In the genomic region with DNA sequence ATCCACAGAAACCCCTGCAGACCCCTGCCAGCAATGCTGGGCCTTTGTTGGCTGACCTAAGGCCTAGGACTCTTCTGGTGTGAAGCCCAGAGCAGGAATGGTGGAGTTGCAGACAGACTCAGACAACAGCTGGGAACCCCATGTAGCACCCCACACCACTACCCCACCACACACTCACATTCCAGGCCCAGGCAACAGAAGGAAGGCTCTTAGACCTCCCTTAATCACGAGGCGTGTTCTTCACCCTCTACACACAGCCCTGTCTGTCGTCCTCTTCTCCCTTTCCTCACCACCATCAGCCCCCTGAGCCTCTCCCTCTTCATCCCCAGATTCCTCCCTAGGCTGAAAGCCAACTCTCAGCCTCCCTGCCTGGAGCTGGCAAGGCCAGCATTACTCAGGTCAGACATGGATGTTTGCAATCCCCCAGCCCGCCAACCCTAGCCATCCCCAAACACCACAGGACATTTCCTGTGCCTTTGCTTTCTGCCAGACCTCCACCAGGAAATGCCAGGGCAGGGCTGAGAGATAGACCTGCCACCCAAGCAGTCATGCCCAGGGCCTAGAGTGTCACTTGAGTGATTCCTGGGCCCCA, we compare ENCODE assay signal across 11 mouse cellular contexts. TPM values are rescaled to one million over a fixed set of nuclear protein-coding genes. Genes with fewer than 3 reads are reported as not detected.
DNase-seq lines count a peak whose midpoint lies in the region; ATAC-seq and TF ChIP-seq lines count a peak whose summit lies in the region.
"Had no signal": no experiment of that assay in that cellular context is flagged by ENCODE, and none has a peak within 500 bp of the region (broad histone marks: within the 10 kb centered on the region; RNA-seq: fewer than 3 reads in every experiment).

No protein-coding gene starts in this region.

- H3K27me3 ChIP-seq in kidney, postnatal 0 days (ENCODE audit: insufficient read depth, low read length): 0 out of 2 replicates have a peak, but pooled peaks cover 4% of the 10 kb centered on the region
- peaks cover 43% of the 10 kb centered on the region for H3K27me3 ChIP-seq in embryonic facial prominence, embryonic 10.5 days (replicated peaks; ENCODE audit: low read depth, poor library complexity, severe bottlenecking)
- H3K27me3 ChIP-seq in heart, embryonic 11.5 days (ENCODE audit: control insufficient read depth, insufficient read depth, low read length): peaks cover 29% of the 10 kb centered on the region
- H3K27me3 ChIP-seq in limb, embryonic 15.5 days: peaks cover 30% of the 10 kb centered on the region
- H3K27me3 ChIP-seq in forebrain, embryonic 12.5 days: peaks cover 39% of the 10 kb centered on the region

- no peak overlapping the region for H3K9ac ChIP-seq in kidney, postnatal 0 days (ENCODE audit: low read depth, low read length)
- H3K9ac ChIP-seq in heart, embryonic 11.5 days (ENCODE audit: low read depth, low read length): 0 out of 2 replicates have a peak overlapping the region, but pooled peaks have one; percentile 10
- H3K9ac ChIP-seq in limb, embryonic 15.5 days: 0 out of 2 replicates have a peak overlapping the region, but pooled peaks have one; percentile 0
- H3K9ac ChIP-seq in forebrain, embryonic 12.5 days: no peak overlapping the region

- WGBS in kidney, postnatal 0 days: 53% methylated on average over 4 of the region's 4 CpGs
- WGBS in embryonic facial prominence, embryonic 10.5 days: 73% methylated on average over 4 of the region's 4 CpGs
- WGBS in heart, embryonic 11.5 days (ENCODE audit: insufficient replicate concordance): 42% methylated on average over 4 of the region's 4 CpGs
- 59% methylated on average over 4 of the region's 4 CpGs for whole genome bisulfite sequencing in limb, embryonic 15.5 days
- 89% methylated on average over 4 of the region's 4 CpGs for WGBS in forebrain, embryonic 12.5 days

- no peak for ATAC-seq in kidney, postnatal 0 days (replicated peaks; ENCODE audit: low FRiP score, low read depth)
- ATAC-seq in heart, embryonic 11.5 days (replicated peaks; ENCODE audit: insufficient number of reproducible peaks, low FRiP score, low TSS enrichment): no peak
- no peak for ATAC-seq in limb, embryonic 15.5 days (ENCODE audit: insufficient number of reproducible peaks, low FRiP score, low TSS enrichment, low read depth)
- no peak for ATAC-seq in erythroid progenitor cell, adult 5-6 weeks (replicated peaks; ENCODE audit: low FRiP score, poor library complexity, severe bottlenecking)
- ATAC-seq in forebrain, embryonic 12.5 days (ENCODE audit: low FRiP score): no peak

- H3K4me2 ChIP-seq in kidney, postnatal 0 days (ENCODE audit: low read length): no peak overlapping the region
- H3K4me2 ChIP-seq in heart, embryonic 11.5 days: no peak overlapping the region
- no peak overlapping the region for H3K4me2 ChIP-seq in limb, embryonic 15.5 days
- no peak overlapping the region for H3K4me2 ChIP-seq in forebrain, embryonic 12.5 days

- H3K4me1 ChIP-seq in kidney, postnatal 0 days (replicated peaks; ENCODE audit: insufficient read depth, low read length): peaks cover 20% of the 10 kb centered on the region
- H3K4me1 ChIP-seq in embryonic facial prominence, embryonic 10.5 days: peaks cover 50% of the 10 kb centered on the region
- H3K4me1 ChIP-seq in heart, embryonic 11.5 days (ENCODE audit: control insufficient read depth, insufficient read depth, low read length): peaks cover 39% of the 10 kb centered on the region
- peaks cover 68% of the 10 kb centered on the region for H3K4me1 ChIP-seq in limb, embryonic 15.5 days
- H3K4me1 ChIP-seq in forebrain, embryonic 12.5 days: peaks cover 12% of the 10 kb centered on the region

- H3K36me3 ChIP-seq in kidney, postnatal 0 days (ENCODE audit: insufficient read depth, low read length): peaks cover 25% of the 10 kb centered on the region; the same call in 1 of the 2 replicates
- peaks cover 74% of the 10 kb centered on the region for H3K36me3 ChIP-seq in embryonic facial prominence, embryonic 10.5 days (replicated peaks)
- H3K36me3 ChIP-seq in heart, embryonic 11.5 days (ENCODE audit: control insufficient read depth, insufficient read depth, low read length): peaks cover 14% of the 10 kb centered on the region
- H3K36me3 ChIP-seq in limb, embryonic 15.5 days: peaks cover 64% of the 10 kb centered on the region
- H3K36me3 ChIP-seq in forebrain, embryonic 12.5 days (replicated peaks): peaks cover 53% of the 10 kb centered on the region

- DNase-seq in kidney, postnatal 0 days (ENCODE audit: low spot score): no peak
- DNase-seq in kidney, adult 11 months: no peak
- no peak for DNase-seq in embryonic facial prominence, embryonic 10.5 days (ENCODE audit: low spot score)
- DNase-seq: kidney, adult 18-20 months; right cerebral cortex, postnatal 25 days; thymus, postnatal 14 days had no signal

- H3K9me3 ChIP-seq in kidney, postnatal 0 days (replicated peaks; ENCODE audit: low read length): no peaks in the 10 kb centered on the region
- H3K9me3 ChIP-seq in embryonic facial prominence, embryonic 10.5 days: no peaks in the 10 kb centered on the region
- H3K9me3 ChIP-seq in heart, embryonic 11.5 days (replicated peaks; ENCODE audit: control insufficient read depth, low read length): no peaks in the 10 kb centered on the region
- no peaks in the 10 kb centered on the region for H3K9me3 ChIP-seq in limb, embryonic 15.5 days
- no peaks in the 10 kb centered on the region for H3K9me3 ChIP-seq in forebrain, embryonic 12.5 days

- H3K27ac ChIP-seq in kidney, postnatal 0 days: peak overlapping the region; percentile 66
- 0 out of 2 replicates have a peak overlapping the region, but pooled peaks have one; percentile 21 for H3K27ac ChIP-seq in embryonic facial prominence, embryonic 10.5 days (replicated peaks)
- H3K27ac ChIP-seq in heart, embryonic 11.5 days (ENCODE audit: low read depth, low read length): peak overlapping the region; percentile 15; the same call in 1 of the 2 replicates
- peak overlapping the region; percentile 33 for H3K27ac ChIP-seq in limb, embryonic 15.5 days
- no peak overlapping the region for H3K27ac ChIP-seq in forebrain, embryonic 12.5 days
- H3K27ac ChIP-seq: macrophage had no signal

- no peak overlapping the region for H3K4me3 ChIP-seq in kidney, postnatal 0 days (replicated peaks; ENCODE audit: low read depth, low read length)
- H3K4me3 ChIP-seq in embryonic facial prominence, embryonic 10.5 days: no peak overlapping the region
- H3K4me3 ChIP-seq in heart, embryonic 11.5 days (ENCODE audit: low read depth, low read length): no peak overlapping the region
- H3K4me3 ChIP-seq in limb, embryonic 15.5 days: no peak overlapping the region
- no peak overlapping the region for H3K4me3 ChIP-seq in forebrain, embryonic 12.5 days (replicated peaks)

- TF ChIP-seq CTCF in kidney, postnatal 0 days (IDR thresholded peaks at IDR 0.05; ENCODE audit: low read depth): no peak

RNA-seq across cellular contexts. Expression of gene Hic1, which starts 7.8 kb away (rescaled TPM):
- polyA plus RNA-seq in kidney, postnatal 0 days (2015; fragmentation: Nextera tagmentation; extraction: Ambion mirVana): 18.5 and 26.9 TPM in 2 replicates
- 0.23 and 1.3 TPM in 2 replicates for polyA plus RNA-seq in embryonic facial prominence, embryonic 10.5 days (2016; fragmentation: Nextera tagmentation; extraction: Ambion mirVana)
- polyA plus RNA-seq in heart, embryonic 11.5 days (2014; fragmentation: Nextera tagmentation; extraction: Ambion mirVana): 2.5 and 3.0 TPM in 2 replicates
- 17.2 and 21.2 TPM in 2 replicates for polyA plus RNA-seq in limb, embryonic 15.5 days (2015; fragmentation: Nextera tagmentation; extraction: Ambion mirVana)
- total RNA-seq in erythroid progenitor cell, adult 5-6 weeks (2015; ENCODE audit: low replicate concordance): not detected in 2 replicates
- not detected in 2 replicates for total RNA-seq in erythroid progenitor cell, adult 5-6 weeks (2017; ENCODE audit: low replicate concordance)
- polyA plus RNA-seq in forebrain, embryonic 12.5 days (2016; fragmentation: Nextera tagmentation; extraction: Ambion mirVana): 3.2 and 4.4 TPM in 2 replicates
- polyA plus RNA-seq: macrophage had no signal

RNA-seq across cellular contexts. Expression of gene Ovca2, which starts 17.1 kb away (rescaled TPM):
- polyA plus RNA-seq in kidney, postnatal 0 days (2015; fragmentation: Nextera tagmentation; extraction: Ambion mirVana): 26.6 and 28.3 TPM in 2 replicates
- 35.4 and 36.7 TPM in 2 replicates for polyA plus RNA-seq in embryonic facial prominence, embryonic 10.5 days (2016; fragmentation: Nextera tagmentation; extraction: Ambion mirVana)
- 23.4 and 24.6 TPM in 2 replicates for polyA plus RNA-seq in heart, embryonic 11.5 days (2014; fragmentation: Nextera tagmentation; extraction: Ambion mirVana)
- 22.5 and 23.3 TPM in 2 replicates for polyA plus RNA-seq in limb, embryonic 15.5 days (2015; fragmentation: Nextera tagmentation; extraction: Ambion mirVana)
- 4.2 and 15.1 TPM in 2 replicates for total RNA-seq in erythroid progenitor cell, adult 5-6 weeks (2015; ENCODE audit: low replicate concordance)
- 1.9 and 4.2 TPM in 2 replicates for total RNA-seq in erythroid progenitor cell, adult 5-6 weeks (2017; ENCODE audit: low replicate concordance)
- 24.3 and 25.3 TPM in 2 replicates for polyA plus RNA-seq in forebrain, embryonic 12.5 days (2016; fragmentation: Nextera tagmentation; extraction: Ambion mirVana)

RNA-seq across cellular contexts. Expression of gene Dph1, which starts 29.5 kb away (rescaled TPM):
- 26.3 TPM in 2 replicates for polyA plus RNA-seq in kidney, postnatal 0 days (2015; fragmentation: Nextera tagmentation; extraction: Ambion mirVana)
- polyA plus RNA-seq in embryonic facial prominence, embryonic 10.5 days (2016; fragmentation: Nextera tagmentation; extraction: Ambion mirVana): 24.9 and 29.2 TPM in 2 replicates
- 16.5 and 21.0 TPM in 2 replicates for polyA plus RNA-seq in heart, embryonic 11.5 days (2014; fragmentation: Nextera tagmentation; extraction: Ambion mirVana)
- polyA plus RNA-seq in limb, embryonic 15.5 days (2015; fragmentation: Nextera tagmentation; extraction: Ambion mirVana): 21.1 and 23.3 TPM in 2 replicates
- not detected in 2 replicates for total RNA-seq in erythroid progenitor cell, adult 5-6 weeks (2015; ENCODE audit: low replicate concordance)
- 1.1 and 6.3 TPM in 2 replicates for total RNA-seq in erythroid progenitor cell, adult 5-6 weeks (2017; ENCODE audit: low replicate concordance)
- 15.7 and 16.6 TPM in 2 replicates for polyA plus RNA-seq in forebrain, embryonic 12.5 days (2016; fragmentation: Nextera tagmentation; extraction: Ambion mirVana)

RNA-seq across cellular contexts. Expression of gene Rtn4rl1, which starts 32.1 kb away (rescaled TPM):
- polyA plus RNA-seq in kidney, postnatal 0 days (2015; fragmentation: Nextera tagmentation; extraction: Ambion mirVana): 4.2 and 4.6 TPM in 2 replicates
- 1.5 and 2.1 TPM in 2 replicates for polyA plus RNA-seq in embryonic facial prominence, embryonic 10.5 days (2016; fragmentation: Nextera tagmentation; extraction: Ambion mirVana)
- 12.7 and 16.8 TPM in 2 replicates for polyA plus RNA-seq in heart, embryonic 11.5 days (2014; fragmentation: Nextera tagmentation; extraction: Ambion mirVana)
- 4.9 and 5.8 TPM in 2 replicates for polyA plus RNA-seq in limb, embryonic 15.5 days (2015; fragmentation: Nextera tagmentation; extraction: Ambion mirVana)
- 0.42 and 1.1 TPM in 2 replicates for total RNA-seq in erythroid progenitor cell, adult 5-6 weeks (2015; ENCODE audit: low replicate concordance)
- not detected in 2 replicates for total RNA-seq in erythroid progenitor cell, adult 5-6 weeks (2017; ENCODE audit: low replicate concordance)
- polyA plus RNA-seq in forebrain, embryonic 12.5 days (2016; fragmentation: Nextera tagmentation; extraction: Ambion mirVana): 1.7 and 1.8 TPM in 2 replicates

Comparison
In these comparisons a context has a peak if more than half of its experiments do, and no peak if none do; other contexts are left out.
1. H3K9ac ChIP-seq: peak in heart, embryonic 11.5 days (single experiment) and limb, embryonic 15.5 days (single experiment); none in kidney, postnatal 0 days (single experiment) and forebrain, embryonic 12.5 days (single experiment).